Mouse (Mus musculus): Measurements from ENCODE around the gene Stk16.
"Not testable (repeated sequence)": the region's sequence is repeated elsewhere in the genome, so short reads cannot be mapped to it uniquely, and the experiment has no call there.

The Stk16 gene

DNA sequence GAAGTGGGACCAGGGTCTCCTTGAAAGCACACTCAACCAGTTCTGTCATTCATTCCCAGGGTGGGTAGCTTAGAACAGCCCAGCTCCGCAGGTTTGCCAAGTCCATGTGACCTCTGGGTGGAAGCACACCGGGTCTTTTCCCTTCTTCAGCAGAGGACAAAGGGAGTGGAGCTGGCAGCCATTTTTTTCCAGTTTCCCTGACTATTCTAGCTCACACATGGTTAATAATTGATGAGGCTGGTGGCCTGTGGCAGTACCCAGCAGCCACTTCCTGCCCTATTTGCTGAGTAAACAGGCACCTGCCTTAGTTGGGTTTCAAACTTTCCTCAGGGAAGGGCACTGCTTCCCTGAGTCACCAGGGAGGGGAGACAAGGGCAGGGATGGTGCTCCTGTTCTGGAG lies 3.8 kb downstream of the Stk16 start:
- DNase-seq = no peak

DNA sequence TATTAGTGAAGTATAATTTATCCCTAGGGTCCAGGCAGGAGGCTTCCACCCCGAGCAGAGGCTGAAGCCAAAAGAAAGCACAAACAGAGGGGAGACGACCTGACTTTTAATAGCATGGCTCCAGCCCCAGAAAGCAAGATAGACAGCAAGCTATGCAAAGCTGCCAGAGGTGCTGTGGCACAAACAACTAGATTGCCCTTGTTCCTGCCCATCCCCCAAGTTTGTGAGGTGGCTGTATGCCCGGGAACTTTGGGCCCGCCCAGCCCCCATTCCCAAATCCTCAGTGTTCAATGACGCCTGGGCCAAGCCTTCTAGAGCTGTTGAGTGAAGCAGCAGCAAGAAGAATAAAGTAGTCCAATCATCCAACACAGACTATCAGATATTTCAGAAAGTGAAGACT lies 4.2 kb downstream of the Stk16 start:
- peak; percentile 62 for DNase-seq

DNA sequence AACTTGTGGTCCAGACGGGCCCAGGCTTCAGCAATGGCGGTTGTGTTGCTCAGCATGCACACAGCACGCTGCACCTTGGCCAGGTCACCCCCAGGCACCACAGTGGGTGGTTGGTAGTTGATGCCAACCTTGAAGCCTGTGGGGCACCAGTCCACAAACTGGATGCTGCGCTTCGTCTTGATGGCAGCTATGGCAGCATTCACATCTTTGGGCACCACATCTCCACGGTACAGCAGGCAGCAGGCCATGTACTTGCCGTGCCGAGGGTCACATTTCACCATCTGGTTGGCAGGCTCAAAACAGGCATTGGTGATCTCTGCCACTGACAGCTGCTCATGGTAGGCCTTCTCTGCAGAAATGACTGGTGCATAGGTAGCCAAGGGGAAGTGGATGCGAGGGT lies 5.1 kb downstream of the Stk16 start:
- DNase-seq = no peak

DNA sequence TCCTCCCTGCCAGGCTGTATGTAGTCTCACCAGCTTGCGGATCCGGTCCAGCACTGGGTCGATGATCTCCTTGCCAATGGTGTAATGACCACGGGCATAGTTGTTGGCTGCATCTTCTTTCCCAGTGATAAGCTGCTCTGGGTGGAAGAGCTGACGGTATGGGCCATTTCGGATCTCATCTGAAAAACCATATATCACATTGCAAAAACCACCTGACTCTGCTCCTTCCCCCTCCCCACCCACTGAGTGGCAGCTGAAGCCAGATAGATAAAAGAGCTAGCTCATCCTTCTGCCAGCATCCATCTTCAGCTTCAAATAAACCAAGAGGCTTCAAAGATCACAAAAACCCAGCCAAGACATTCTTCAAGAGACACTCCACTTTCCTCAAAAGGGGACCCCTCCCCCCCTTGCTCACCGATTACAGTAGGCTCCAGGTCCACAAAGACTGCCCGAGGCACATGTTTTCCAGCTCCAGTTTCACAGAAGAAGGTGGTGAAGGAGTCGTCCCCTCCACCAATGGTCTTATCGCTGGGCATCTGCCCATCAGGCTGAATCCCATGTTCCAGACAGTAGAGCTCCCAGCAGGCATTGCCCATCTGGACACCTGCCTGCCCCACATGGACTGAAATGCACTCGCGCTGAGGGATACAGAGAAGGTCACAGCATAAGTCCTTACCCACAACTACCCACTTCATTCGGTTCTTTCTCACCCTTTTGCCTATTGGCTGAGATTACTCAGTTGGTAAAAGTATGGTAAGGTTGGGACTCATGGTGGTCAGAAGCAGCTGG lies 6.4 kb downstream of the Stk16 start:
- DNase-seq = no peak

DNA sequence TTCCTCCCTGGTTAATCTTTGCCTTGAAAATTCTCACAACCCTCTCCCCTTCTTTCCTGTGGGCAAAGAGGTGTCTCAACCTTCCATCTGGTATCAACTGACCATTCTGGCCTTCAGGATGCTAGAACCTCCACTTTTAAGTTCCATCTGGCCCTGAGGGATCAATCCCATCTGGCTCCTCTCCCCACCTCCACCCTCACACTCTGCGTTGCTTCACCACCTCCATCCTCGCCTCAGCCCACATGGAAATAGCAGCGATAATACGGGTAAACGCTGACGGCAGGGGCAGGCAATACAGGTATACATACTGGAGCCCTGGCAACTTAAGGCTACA lies 7.2 kb downstream of the Stk16 start:
- DNase-seq = no peak

DNA sequence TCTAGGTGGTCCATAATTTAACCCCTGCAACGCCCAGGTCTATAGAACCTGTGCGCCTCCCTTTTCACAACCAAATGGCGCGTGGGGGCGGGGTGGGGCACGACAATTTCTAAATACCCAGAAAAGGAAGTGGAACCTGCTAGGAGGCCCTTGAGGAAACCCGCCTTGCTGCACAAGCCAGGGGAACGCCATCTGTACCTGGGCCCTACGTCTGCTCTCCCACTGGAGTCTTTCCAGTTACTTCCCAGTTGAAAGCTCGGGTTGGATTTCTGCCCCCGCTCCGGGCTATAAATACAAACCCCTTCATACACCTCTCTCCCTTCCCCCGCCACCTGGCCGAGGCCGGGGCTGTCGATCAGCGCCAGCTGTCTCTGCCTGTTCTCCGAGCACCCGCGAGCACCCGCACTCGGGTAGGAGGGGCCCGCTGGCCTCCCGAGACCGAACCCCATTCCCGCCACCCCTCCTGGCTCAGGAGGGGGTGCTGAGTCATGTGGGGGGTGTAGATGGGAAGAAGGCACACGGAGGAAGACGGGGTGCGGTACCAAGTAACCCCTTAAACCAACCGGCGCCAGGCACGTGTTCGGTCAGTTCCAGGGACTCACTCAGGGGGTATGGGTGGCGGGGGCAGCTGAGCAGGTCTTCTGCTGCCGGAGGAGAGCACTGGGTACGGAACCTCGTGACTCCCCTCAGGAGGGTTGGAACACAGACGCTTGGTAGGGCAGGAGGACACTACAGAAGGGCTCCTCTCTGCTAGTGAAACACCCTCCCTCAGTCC lies 7.8 kb downstream of the Stk16 start:
- peak; percentile 81 for DNase-seq

DNA sequence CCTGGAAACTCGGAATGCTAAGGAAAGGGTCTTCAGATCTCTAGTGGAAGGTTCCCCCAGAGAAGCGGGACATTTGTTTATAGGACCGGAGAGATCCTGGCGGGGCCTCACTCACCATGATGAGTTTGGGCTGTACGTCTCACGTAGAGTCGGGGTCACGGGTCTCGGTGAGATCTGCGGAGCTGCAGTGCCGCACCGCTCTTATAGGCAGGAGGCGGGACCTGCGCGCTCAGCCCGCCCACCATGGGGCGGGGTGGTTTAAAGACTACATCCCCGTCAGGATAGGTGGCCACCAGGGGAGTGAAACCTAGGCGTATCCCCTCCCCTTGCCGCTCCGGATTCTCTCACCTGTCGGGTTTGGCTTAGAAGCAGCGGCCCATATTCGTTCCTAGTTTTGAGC lies 8.4 kb downstream of the Stk16 start:
- peak; percentile 91 for DNase-seq

DNA sequence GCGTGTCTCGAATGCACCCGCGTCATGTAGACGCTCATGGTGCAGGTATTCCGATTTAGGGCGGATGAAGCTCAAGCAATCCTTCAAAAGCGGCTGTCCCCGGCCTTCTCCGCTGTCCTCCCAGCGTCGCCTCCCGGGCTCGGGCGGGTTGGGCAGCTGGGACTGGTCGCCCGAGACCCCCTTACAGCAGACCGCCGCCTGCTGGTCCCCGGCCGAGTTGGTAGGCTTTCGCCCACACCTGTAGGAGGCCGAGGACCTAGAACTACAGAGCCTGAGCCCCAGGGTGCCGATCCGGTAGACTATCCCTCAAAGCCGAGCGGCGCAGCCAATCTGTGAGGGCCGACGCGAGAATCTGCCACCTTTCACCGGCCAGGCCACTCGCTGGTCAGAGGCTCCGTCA lies 8.9 kb downstream of the Stk16 start, which contains the start of gene Tuba4a:
Tuba4a (minus strand) TSS at position 335 of the 400 bp plus-strand sequence.
- no peak for DNase-seq

DNA sequence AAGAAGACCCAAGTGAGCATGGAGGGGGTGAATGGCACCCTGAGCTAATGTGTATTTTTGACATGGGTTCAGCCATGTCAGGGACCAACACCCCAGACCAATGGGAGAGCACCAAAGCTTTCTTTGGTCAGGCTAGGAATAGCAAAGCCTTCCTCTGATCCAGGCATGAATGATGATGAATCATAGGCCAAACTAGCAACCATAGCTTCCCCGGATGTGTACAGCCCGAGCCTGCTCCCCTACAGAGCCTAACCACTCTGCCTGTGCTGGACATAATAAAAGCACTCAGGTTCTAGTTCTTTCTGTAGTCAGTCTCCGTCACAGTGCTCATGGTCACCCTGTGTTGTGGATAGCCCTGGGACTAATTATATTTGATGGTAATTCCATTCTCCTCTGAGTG lies 10.9 kb downstream of the Stk16 start:
- DNase-seq = no peak

DNA sequence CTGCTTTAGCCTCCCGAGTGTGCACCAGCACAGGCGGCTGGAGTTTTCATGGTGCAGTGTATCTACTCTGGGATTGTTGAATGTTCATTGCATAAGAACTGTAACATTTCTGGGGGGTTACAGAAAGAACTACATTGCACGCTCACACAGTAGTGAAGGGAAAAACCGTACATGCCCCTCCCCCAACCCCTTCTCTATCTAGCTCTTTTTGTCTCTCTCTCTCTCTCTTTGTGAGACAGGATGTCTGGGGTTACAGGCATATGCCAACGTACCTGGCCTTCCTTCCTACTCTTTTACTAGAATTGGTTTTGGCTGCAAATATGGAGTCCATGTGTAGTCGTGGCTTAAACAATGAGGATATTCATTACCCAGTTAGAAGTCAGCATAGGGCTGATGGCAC lies 12.3 kb downstream of the Stk16 start:
- no peak for DNase-seq

DNA sequence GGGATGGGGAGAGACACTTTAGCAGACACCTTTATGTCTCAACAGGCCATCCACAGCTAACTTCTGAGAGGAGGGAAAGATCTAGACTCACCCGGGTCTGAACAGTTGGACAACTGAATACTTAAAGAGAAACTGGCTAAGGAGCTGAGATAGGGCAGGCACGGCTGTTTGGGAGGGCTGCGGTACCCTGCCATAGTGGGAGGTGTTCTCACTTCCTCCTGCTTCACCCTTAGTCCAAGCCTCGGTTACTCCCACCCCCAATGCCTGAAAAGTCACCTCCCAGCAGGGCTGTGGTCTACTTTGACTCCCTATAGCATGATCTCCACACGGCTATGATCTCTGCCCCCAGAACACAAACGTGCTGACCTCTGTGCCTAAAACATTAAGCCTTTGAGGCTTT lies 12.9 kb downstream of the Stk16 start:
- no peak for DNase-seq

DNA sequence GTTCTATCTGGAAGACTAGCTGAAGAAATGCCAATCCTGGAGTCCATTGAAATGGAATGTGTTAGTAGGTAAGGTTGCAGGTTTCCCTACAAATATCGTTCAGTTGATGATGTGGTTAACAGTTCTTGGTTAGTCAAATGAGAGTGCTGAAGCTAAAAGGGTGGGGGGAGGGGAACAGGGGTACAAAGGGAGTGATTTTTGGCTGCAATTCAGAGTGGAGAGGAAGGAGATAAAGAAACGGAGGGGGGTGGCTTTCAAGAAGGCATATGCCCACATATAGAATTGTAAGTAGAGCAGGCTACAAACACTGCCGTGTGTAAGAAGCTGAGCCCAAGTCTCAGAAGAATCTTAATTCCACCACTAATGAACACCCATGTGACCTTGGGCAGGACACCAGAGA lies 14.8 kb downstream of the Stk16 start:
- no peak for DNase-seq

DNA sequence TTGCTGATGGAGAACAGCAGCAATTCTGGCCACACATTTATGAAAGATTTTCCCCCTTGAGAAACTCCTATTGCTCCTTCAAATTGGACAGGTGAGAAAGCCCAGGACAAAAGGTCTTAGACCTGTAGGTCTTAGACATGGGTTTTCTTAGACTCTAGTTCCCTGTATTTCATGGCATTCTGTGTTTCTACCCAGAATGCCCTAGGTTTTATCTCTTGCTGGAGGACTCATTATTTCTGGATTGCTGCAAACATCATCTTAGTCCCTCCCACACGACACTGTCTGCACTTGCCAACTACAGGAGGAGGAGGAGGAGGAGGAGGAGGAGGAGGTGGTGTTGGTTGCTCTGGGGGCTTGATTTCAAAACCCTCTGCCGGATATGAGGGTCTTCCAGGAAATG lies 15.5 kb downstream of the Stk16 start:
- no peak for DNase-seq

DNA sequence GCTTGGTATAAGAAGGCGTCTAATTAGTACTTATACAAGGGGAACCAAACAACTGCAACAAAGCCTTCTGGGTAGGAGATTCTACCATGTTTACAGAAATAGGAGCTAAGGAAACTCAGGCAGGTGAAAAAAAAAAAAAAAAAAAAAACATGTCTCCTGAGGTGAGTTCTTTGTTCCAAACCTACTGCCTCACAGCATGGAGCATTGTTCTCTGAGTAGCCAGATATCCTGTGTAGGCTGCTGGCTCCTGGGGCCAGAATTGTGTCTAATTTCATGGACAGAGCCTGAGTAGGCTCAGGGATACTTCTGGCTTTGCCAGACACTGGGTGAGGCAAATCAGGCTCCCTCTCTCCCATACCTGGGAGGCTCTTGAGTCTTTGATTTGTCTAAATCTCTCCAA lies 17.0 kb downstream of the Stk16 start:
- DNase-seq = no peak

DNA sequence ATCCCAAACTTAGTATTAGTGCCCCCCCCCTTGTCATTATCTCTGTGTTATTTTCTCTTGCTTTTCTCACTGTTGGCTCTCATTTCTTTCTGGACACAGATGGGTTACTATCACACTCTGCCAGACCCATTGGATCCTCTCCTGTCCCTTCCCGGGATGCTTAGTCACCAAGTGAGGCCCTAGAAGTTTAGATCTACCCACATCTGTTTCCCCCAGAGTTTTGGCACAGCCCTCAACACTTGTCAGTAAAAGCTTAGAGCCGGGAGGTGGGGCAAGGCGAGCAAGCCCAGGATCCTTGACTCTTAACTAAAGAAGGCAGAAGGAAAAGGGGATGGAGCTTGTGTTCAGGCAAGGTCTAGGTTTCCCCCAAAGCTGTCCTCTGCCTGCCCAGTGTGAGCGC lies 18.5 kb downstream of the Stk16 start:
- DNase-seq = no peak

DNA sequence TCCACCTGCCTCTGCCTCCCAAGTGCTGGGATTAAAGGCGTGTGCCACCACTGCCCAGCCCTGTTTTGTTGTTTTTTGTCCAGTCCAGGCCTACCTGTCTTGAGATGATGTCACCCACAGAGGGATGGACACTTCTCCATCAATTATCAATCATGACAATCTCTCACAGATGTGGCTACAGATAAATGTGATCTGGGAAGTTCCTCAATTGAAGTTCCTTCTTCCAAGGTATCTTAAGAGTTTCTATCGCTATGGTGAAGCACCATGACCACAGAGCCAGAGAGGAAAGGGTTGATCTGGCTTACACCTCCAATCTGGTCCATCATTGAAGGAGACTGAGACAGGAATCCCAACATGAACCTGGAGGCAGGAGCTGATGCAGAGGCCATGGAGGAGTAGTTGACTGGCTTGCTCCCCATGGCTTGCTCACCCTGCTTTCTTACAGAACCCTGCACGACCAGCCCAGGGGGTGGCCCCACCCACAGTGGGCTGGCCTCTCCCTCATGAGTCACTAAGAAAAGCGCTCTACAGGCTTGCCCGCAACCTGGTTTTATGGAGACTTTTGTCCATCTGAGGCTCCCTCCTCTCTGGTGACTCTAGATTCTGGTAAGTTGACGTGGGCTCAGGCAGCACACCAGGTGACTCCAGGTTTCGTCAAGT lies 19.8 kb downstream of the Stk16 start:
- no peak for DNase-seq

DNA sequence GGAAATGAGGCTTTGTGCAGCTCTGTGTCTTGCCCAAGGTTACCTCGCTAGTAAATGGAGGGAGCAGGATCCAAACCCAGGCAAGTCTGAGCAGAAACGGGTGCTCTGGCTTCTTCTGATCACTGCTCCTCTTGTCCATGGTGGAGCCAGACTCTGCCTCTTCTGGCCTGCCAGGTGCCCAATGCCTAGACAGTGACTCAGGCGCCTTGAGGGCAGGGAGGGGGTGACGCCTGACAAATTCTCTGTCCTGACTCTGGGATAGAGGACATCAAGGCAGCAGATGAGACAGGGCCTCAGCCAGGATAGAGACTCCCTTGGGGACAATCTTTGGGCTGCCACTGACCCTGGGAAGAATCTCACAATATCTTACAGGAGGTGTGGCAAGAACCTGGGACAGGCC lies 20.6 kb downstream of the Stk16 start:
- no peak for DNase-seq

DNA sequence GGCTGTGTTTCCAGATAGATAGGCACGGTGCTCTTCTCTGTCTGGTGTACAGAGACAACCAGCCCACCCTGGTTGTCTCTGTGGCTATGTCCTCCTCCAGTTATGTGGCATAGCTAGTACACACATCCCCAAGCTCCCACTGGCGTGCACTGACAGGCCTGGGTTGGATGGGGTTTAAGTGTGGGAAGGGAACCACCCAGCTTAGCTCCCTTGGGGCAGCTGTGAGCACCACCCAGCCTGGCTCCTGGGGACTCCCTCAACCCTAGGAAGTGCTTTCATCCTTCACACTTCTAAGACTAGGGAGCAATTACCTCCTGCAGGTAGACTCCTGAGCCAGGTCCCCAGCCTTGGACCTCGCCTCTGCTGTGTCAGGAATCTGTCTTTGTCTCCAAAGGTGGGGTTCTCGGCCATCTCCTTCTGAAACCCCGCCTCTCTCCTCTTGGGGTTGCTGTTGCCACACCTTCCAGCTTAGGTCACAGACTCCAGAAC lies 21.1 kb downstream of the Stk16 start, which contains the start of gene A630095N17Rik:
A630095N17Rik (minus strand) TSS at position 439 of the 489 bp plus-strand sequence.
- DNase-seq = no peak

DNA sequence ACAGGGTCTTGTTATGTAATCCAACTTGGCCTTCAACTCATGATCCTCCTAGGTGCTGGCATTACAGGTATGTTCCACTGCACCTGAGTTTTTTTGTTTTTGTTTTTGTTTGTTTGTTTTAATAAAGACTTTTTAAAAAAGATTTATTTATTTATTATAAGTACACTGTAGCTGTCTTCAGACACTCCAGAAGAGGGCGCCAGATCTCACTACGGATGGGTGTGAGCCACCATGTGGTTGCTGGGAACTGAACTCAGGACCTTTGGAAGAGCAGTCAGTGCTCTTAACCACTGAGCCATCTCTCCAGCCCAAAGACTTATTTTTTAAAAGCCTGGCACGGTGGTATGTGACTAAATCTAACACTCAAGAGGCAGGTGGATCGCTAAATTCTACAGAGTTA lies 21.9 kb downstream of the Stk16 start:
- DNase-seq = not testable (repeated sequence)

DNA sequence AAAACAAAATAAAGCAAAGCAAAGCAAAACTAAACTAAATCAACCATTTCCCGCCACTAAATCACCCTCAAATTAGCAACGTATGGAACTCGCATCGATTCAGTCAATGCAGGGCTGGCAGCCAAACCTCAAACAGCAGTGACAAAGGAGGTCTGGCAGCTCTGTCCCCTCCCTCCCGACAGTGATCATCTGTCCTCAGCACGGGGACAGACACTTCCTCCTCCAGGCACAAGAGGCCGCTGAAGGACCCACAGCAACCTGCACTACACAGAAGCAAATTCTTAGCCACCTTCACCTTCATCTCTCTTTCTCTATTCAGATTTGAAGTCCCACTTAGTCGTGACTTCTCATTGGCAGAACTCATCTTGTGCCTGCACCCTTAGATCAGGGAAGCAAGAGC lies 24.0 kb downstream of the Stk16 start:
- peak; percentile 72 for DNase-seq

DNA sequence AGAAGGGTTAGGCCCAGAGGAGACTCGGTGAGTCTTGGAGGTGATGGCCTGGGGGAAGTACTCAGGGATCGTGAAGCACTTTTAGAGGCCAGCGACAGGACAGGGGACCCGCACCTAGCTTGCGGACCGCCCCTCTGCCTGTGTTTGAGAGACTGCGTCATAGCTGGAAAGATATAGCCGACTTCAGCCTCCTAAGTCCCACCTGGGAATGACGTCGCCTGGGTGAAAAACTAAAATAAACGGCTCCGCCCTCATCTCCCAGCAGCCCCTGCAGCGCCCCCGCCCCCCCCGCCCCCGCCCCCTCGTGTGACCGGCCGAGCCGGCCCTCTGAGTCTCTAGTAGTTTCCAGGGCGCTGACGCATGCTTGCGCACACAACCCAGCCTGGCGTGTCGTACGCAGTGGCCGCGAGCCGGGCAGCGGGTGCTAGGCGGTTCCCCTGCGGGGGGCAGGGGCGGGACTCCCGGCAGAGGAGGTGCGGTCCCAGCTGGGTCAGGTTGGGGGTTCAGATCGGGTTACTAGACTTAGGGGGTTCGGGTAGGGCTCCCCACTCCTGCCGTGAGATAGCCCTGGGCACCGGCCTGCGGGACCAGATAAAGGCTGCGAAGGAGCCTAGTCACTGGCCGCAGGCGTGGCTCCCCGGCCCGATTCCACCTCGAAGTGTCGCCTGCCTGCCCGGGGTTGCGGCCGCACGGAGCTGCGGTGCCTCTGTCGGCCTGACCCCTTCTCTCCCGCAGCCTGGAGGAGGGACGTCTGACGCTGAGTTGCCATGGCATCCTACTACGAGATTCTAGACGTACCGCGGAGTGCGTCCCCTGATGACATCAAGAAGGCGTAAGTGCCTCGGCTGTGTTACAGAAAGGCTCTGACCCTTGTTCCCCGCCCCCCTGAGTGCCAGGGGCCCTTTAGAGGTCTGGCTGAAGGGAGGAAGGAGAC lies 25.7 kb downstream of the Stk16 start, which contains the start of gene Dnajb2:
Dnajb2 (plus strand) TSS at position 290 of the 934 bp plus-strand sequence.
- DNase-seq = peak; percentile 87

DNA sequence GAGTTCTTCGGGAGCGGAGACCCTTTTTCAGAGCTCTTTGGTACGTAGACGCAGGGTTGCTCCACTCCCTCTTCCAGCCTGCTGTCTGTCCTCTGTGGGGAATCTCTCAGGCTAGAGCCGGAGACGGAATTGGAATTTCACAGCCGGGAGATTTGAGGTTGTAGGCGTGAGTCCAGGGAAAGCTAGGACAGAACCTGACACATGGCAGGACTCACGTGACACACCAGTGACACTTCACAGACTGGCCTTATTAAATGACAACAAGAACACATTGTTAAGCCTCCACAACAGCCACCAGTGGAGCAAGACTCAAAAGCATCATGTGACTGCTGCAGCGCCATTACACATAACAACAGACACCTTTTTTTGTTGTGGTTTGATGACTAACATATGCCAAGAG lies 29.0 kb downstream of the Stk16 start:
- DNase-seq = no peak

All from right cerebral cortex, postnatal 25 days (tissue).